10 mouse cellular contexts compared by ENCODE assay signal in the genomic region with DNA sequence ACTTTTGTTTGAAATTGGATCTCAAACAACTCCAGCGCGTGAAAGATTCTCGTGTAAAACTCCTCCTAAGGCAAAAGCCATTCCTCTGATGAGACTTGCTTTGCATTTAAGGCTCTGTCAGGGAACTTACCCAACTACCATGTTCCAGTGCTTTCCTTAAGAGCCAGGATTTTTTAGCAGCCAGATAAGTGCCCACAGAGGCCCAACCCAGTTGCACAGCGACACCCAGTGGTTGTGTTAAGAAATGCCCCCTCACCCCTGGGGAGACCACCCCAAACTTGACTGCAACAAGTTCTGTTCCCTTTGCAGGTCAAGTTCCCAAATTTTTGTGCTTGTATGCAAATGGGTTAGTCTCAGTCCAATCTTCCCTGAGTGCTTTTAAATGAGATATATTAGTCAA.
DNase-seq lines count a peak whose midpoint lies in the region; ATAC-seq and TF ChIP-seq lines count a peak whose summit lies in the region.
"Had no signal": no experiment of that assay in that cellular context is flagged by ENCODE, and none has a peak within 500 bp of the region (broad histone marks: within the 10 kb centered on the region; RNA-seq: fewer than 3 reads in every experiment).

No protein-coding gene starts in this region.

- WGBS in heart, adult 2 months: 30% methylated on average over 4 of the region's 4 CpGs
- 47% methylated on average over 4 of the region's 4 CpGs for WGBS in heart, embryonic 10.5 days
- WGBS in spleen, adult 2 months: 45% methylated on average over 4 of the region's 4 CpGs
- 28% methylated on average over 4 of the region's 4 CpGs for WGBS in limb, embryonic 10.5 days
- 56% methylated on average over 4 of the region's 4 CpGs for WGBS in forebrain, embryonic 15.5 days

- H3K27ac ChIP-seq in heart, adult 2 months: no peak overlapping the region
- H3K27ac ChIP-seq in heart, embryonic 10.5 days: no peak overlapping the region
- H3K27ac ChIP-seq in spleen, adult 2 months (ENCODE audit: insufficient read depth, low read length): no peak overlapping the region
- no peak overlapping the region for H3K27ac ChIP-seq in limb, embryonic 10.5 days
- no peak overlapping the region for H3K27ac ChIP-seq in forebrain, embryonic 15.5 days (replicated peaks)
- H3K27ac ChIP-seq: liver, embryonic 15.5 days had no signal

- no peak for DNase-seq in heart, adult 2 months
- no peak for DNase-seq in heart, embryonic 10.5 days (ENCODE audit: low spot score)
- no peak for DNase-seq in spleen, adult 2 months (ENCODE audit: low read depth in 1 of 2, low spot score in 2 of 2)
- no peak for DNase-seq in spleen, adult 18-20 months
- peak; percentile 56 for DNase-seq in limb, embryonic 10.5 days (ENCODE audit: low spot score)
- peak; percentile 12 to 18 for DNase-seq in thymus, postnatal 36 days
- no peak for DNase-seq in gastrocnemius, adult 18-20 months (ENCODE audit: low spot score)
- DNase-seq: right cerebral cortex, postnatal 4 days had no signal

- TF ChIP-seq CTCF in heart, adult 2 months (IDR thresholded peaks at IDR 0.05): peak; percentile 54
- peak; percentile 25; the same call in 1 of the 2 replicates for TF ChIP-seq CTCF in spleen, adult 2 months (IDR thresholded peaks at IDR 0.05; ENCODE audit: extremely low read depth, insufficient read depth, insufficient read length, insufficient replicate concordance)

- H3K79me2 ChIP-seq in heart, adult 2 months (replicated peaks; ENCODE audit: control insufficient read depth, insufficient read depth, low read length): no peaks in the 10 kb centered on the region

- no peaks in the 10 kb centered on the region for H3K9me3 ChIP-seq in heart, embryonic 10.5 days
- H3K9me3 ChIP-seq in limb, embryonic 10.5 days (replicated peaks): no peaks in the 10 kb centered on the region
- H3K9me3 ChIP-seq in forebrain, embryonic 15.5 days: no peaks in the 10 kb centered on the region
- H3K9me3 ChIP-seq: liver, embryonic 15.5 days had no signal

- H3K27me3 ChIP-seq in heart, adult 2 months (ENCODE audit: control insufficient read depth, insufficient read depth, low read length): no peaks in the 10 kb centered on the region
- H3K27me3 ChIP-seq in heart, embryonic 10.5 days (ENCODE audit: insufficient read depth, poor library complexity, severe bottlenecking): peaks cover 45% of the 10 kb centered on the region
- no peaks in the 10 kb centered on the region for H3K27me3 ChIP-seq in spleen, adult 2 months (ENCODE audit: control insufficient read depth, insufficient read depth, low read length)
- peaks cover 40% of the 10 kb centered on the region for H3K27me3 ChIP-seq in limb, embryonic 10.5 days (ENCODE audit: low read depth, poor library complexity, severe bottlenecking)
- H3K27me3 ChIP-seq in forebrain, embryonic 15.5 days: no peaks in the 10 kb centered on the region; the same call in 1 of the 2 replicates
- H3K27me3 ChIP-seq: liver, embryonic 15.5 days had no signal

- H3K4me2 ChIP-seq in forebrain, embryonic 15.5 days (replicated peaks): no peak overlapping the region
- H3K4me2 ChIP-seq: liver, embryonic 15.5 days had no signal

- ATAC-seq in forebrain, embryonic 15.5 days (replicated peaks): no peak

- no peak for TF ChIP-seq POLR2A in heart, adult 2 months (IDR thresholded peaks at IDR 0.05; ENCODE audit: insufficient read depth, low read depth, low read length)
- no peak for TF ChIP-seq POLR2A in spleen, adult 2 months (IDR thresholded peaks at IDR 0.05; ENCODE audit: low read depth, low read length)

- no peaks in the 10 kb centered on the region for H3K36me3 ChIP-seq in heart, adult 2 months (ENCODE audit: control insufficient read depth, insufficient read depth, low read length)
- H3K36me3 ChIP-seq in heart, embryonic 10.5 days: no peaks in the 10 kb centered on the region
- H3K36me3 ChIP-seq in spleen, adult 2 months (ENCODE audit: control insufficient read depth, insufficient read depth, low read length): no peaks in the 10 kb centered on the region
- no peaks in the 10 kb centered on the region for H3K36me3 ChIP-seq in limb, embryonic 10.5 days
- no peaks in the 10 kb centered on the region for H3K36me3 ChIP-seq in forebrain, embryonic 15.5 days
- H3K36me3 ChIP-seq: liver, embryonic 15.5 days had no signal

- intact Hi-C loops in heart, adult 2 months (cut with DNase I): no loop called here

- no peak overlapping the region for H3K4me3 ChIP-seq in heart, adult 2 months
- no peak overlapping the region for H3K4me3 ChIP-seq in heart, embryonic 10.5 days
- no peak overlapping the region for H3K4me3 ChIP-seq in spleen, adult 2 months (ENCODE audit: extremely low read depth, insufficient read depth, insufficient read length)
- H3K4me3 ChIP-seq in limb, embryonic 10.5 days: no peak overlapping the region
- H3K4me3 ChIP-seq in forebrain, embryonic 15.5 days: no peak overlapping the region
- H3K4me3 ChIP-seq: liver, embryonic 15.5 days had no signal

- no peak overlapping the region for H3K9ac ChIP-seq in heart, adult 2 months (ENCODE audit: low read depth, low read length)
- H3K9ac ChIP-seq in forebrain, embryonic 15.5 days (replicated peaks): no peak overlapping the region
- H3K9ac ChIP-seq: liver, embryonic 15.5 days had no signal

- no peak for TF ChIP-seq EP300 in heart, adult 2 months (IDR thresholded peaks at IDR 0.05; ENCODE audit: insufficient read depth, low read depth, low read length)

- H3K4me1 ChIP-seq in heart, adult 2 months (ENCODE audit: control insufficient read depth, insufficient read depth, low read length): no peaks in the 10 kb centered on the region
- 0 out of 2 replicates have a peak, but pooled peaks cover 17% of the 10 kb centered on the region for H3K4me1 ChIP-seq in heart, embryonic 10.5 days
- no peaks in the 10 kb centered on the region for H3K4me1 ChIP-seq in spleen, adult 2 months (ENCODE audit: control insufficient read depth, insufficient read depth, insufficient read length)
- peaks cover 18% of the 10 kb centered on the region for H3K4me1 ChIP-seq in limb, embryonic 10.5 days
- H3K4me1 ChIP-seq in forebrain, embryonic 15.5 days: no peaks in the 10 kb centered on the region
- H3K4me1 ChIP-seq: liver, embryonic 15.5 days had no signal

Comparison
In these comparisons a context has a peak if more than half of its experiments do, and no peak if none do; other contexts are left out.
1. DNase-seq: peak in limb, embryonic 10.5 days (single experiment) and thymus, postnatal 36 days (2 of 2); none in heart, adult 2 months (0 of 2), heart, embryonic 10.5 days (single experiment), spleen, adult 2 months (0 of 2), spleen, adult 18-20 months (0 of 2) and gastrocnemius, adult 18-20 months (single experiment).